In the genomic region with DNA sequence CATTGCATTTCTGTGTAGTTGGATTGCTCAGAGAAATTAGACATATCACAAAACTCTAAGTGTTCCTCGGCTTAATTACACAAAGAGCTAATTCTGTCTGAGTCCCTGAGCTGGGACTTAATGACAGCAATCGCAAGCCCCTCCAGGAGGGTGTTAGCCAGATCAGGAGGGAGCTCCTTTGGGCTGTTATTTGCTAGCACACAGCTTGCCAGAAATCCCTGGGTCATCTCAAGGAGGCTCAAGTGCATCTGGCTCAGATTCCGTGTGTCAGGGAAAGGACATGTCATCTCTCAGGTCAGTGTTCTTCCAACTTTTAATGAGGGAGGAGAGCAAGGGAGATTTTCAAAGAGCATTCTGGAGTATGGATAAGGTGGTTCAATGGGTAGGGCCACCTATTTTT, we compare ENCODE assay signal across 20 mouse cellular contexts.
DNase-seq lines count a peak whose midpoint lies in the region; ATAC-seq lines count a peak whose summit lies in the region.
"Had no signal": no experiment of that assay in that cellular context is flagged by ENCODE, and none has a peak within 500 bp of the region (broad histone marks: within the 10 kb centered on the region; RNA-seq: fewer than 3 reads in every experiment).

No protein-coding gene starts in this region.

- H3K36me3 ChIP-seq in midbrain, embryonic 15.5 days (replicated peaks): no peaks in the 10 kb centered on the region
- H3K36me3 ChIP-seq in midbrain, embryonic 14.5 days (ENCODE audit: control insufficient read depth, insufficient read depth, low read length): no peaks in the 10 kb centered on the region
- H3K36me3 ChIP-seq: midbrain, embryonic 12.5 days had no signal

- no peak overlapping the region for H3K4me2 ChIP-seq in midbrain, embryonic 15.5 days
- H3K4me2 ChIP-seq in midbrain, embryonic 14.5 days (ENCODE audit: low read length): no peak overlapping the region
- H3K4me2 ChIP-seq: midbrain, embryonic 12.5 days had no signal

- H3K4me3 ChIP-seq in midbrain, embryonic 15.5 days: no peak overlapping the region
- no peak overlapping the region for H3K4me3 ChIP-seq in midbrain, embryonic 14.5 days (replicated peaks; ENCODE audit: low read depth, low read length)
- H3K4me3 ChIP-seq: midbrain, embryonic 12.5 days had no signal

- ATAC-seq in midbrain, embryonic 15.5 days (replicated peaks): no peak
- no peak for ATAC-seq in midbrain, embryonic 14.5 days (ENCODE audit: low FRiP score, low TSS enrichment)
- ATAC-seq: lung, postnatal 0 days had no signal

- H3K27ac ChIP-seq in midbrain, embryonic 15.5 days: peak overlapping the region; percentile 45; the same call in 1 of the 2 replicates
- H3K27ac ChIP-seq in midbrain, embryonic 14.5 days (replicated peaks; ENCODE audit: low read depth, low read length): no peak overlapping the region
- H3K27ac ChIP-seq: midbrain, embryonic 12.5 days had no signal

- H3K9ac ChIP-seq in midbrain, embryonic 15.5 days: no peak overlapping the region
- no peak overlapping the region for H3K9ac ChIP-seq in midbrain, embryonic 14.5 days (replicated peaks; ENCODE audit: low read length)
- H3K9ac ChIP-seq: midbrain, embryonic 12.5 days had no signal

- H3K9me3 ChIP-seq in midbrain, embryonic 15.5 days: no peaks in the 10 kb centered on the region
- no peaks in the 10 kb centered on the region for H3K9me3 ChIP-seq in midbrain, embryonic 14.5 days (ENCODE audit: control insufficient read depth, low read length)
- H3K9me3 ChIP-seq: midbrain, embryonic 12.5 days had no signal

- H3K4me1 ChIP-seq in midbrain, embryonic 15.5 days: peaks cover 19% of the 10 kb centered on the region
- H3K4me1 ChIP-seq in midbrain, embryonic 14.5 days (ENCODE audit: control insufficient read depth, insufficient read depth, low read length): peaks cover 11% of the 10 kb centered on the region

- peak; percentile 64 to 74 for DNase-seq in heart, adult 18-20 months
- DNase-seq in heart, postnatal 25 days (ENCODE audit: low spot score): no peak
- DNase-seq in midbrain, embryonic 14.5 days: no peak
- peak; percentile 34 to 64 for DNase-seq in heart, adult 9 months (ENCODE audit: low spot score in 2 of 2)
- DNase-seq in heart, postnatal 36 days: peak; percentile 40 to 44
- DNase-seq in spleen, adult 12 weeks (ENCODE audit: low spot score): no peak
- no peak for DNase-seq in testis, postnatal 10 days (ENCODE audit: low spot score)
- DNase-seq: adrenal gland, postnatal 36 days; B cell, adult 2 months; cerebellum, adult 18-20 months; embryo, embryonic 11 days; kidney, adult 9 months; kidney, postnatal 25 days; left cerebral cortex, postnatal 4 days; liver; spleen, adult 18-20 months; thymus, postnatal 36 days had no signal

- H3K27me3 ChIP-seq in midbrain, embryonic 15.5 days (replicated peaks): no peaks in the 10 kb centered on the region
- no peaks in the 10 kb centered on the region for H3K27me3 ChIP-seq in midbrain, embryonic 14.5 days (ENCODE audit: control insufficient read depth, insufficient read depth, low read length)
- H3K27me3 ChIP-seq: midbrain, embryonic 12.5 days had no signal

- intact Hi-C loops in heart, postnatal 25 days (cut with DNase I): loop anchor here (2.0 kb wide), 1 partner anchor 149 kb away; no protein-coding TSS in a partner anchor
- intact Hi-C loops in heart, postnatal 36 days (cut with DNase I): no loop called here

- 31% methylated on average over 3 of the region's 3 CpGs for WGBS in midbrain, embryonic 15.5 days
- 47% methylated on average over 3 of the region's 3 CpGs for WGBS in midbrain, embryonic 14.5 days

Comparison
In these comparisons a context has a peak if more than half of its experiments do, and no peak if none do; other contexts are left out.
1. DNase-seq: peak in heart, adult 18-20 months (2 of 2), heart, adult 9 months (2 of 2) and heart, postnatal 36 days (2 of 2); none in heart, postnatal 25 days (single experiment), midbrain, embryonic 14.5 days (single experiment), spleen, adult 12 weeks (single experiment) and testis, postnatal 10 days (single experiment).